9 mouse cellular contexts compared by ENCODE assay signal in the genomic region with DNA sequence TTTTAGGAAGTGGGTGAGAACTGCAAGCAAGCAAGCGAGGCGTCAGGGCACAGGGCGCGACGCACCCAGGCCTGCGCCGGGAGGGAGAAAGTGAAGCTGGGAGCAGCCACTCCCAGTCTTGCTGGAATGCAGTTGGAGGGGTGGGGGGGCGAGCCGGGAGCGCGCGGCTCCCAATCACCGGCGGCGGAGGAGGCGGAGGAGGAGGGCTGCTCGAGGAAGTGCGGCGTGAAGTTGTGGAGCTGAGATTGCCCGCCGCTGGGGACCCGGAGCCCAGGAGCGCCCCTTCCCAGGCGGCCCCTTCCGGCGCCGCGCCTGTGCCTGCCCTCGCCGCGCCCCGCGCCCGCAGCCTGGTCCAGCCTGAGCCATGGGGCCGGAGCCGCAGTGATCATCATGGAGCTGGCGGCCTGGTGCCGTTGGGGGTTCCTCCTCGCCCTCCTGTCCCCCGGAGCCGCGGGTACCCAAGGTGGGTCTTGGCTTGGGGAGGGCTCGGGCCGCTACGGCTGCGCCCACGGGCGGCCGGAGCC. TPM values are rescaled to one million over a fixed set of nuclear protein-coding genes. Genes with fewer than 3 reads are reported as not detected.
DNase-seq lines count a peak whose midpoint lies in the region; ATAC-seq and TF ChIP-seq lines count a peak whose summit lies in the region.
"Had no signal": no experiment of that assay in that cellular context is flagged by ENCODE, and none has a peak within 500 bp of the region (broad histone marks: within the 10 kb centered on the region; RNA-seq: fewer than 3 reads in every experiment).

A gene (plus strand): TSS at position 198 of the 524 bp plus-strand sequence.

- peak within 1 kb of the TSS; percentile 88 for H3K4me3 ChIP-seq in brown adipose tissue, adult 24 weeks (ENCODE audit: insufficient read depth, low read depth, low read length)
- peak within 1 kb of the TSS; percentile 96 for H3K4me3 ChIP-seq in intestine, embryonic 16.5 days (ENCODE audit: low read length)
- peak within 1 kb of the TSS; percentile 58 for H3K4me3 ChIP-seq in liver, postnatal 0 days (ENCODE audit: low read depth, low read length)

- no peaks in the 10 kb centered on the region for H3K27me3 ChIP-seq in intestine, embryonic 16.5 days (replicated peaks; ENCODE audit: control insufficient read depth, insufficient read depth, low read length)
- H3K27me3 ChIP-seq in liver, postnatal 0 days (ENCODE audit: insufficient read depth, low read length) = peaks cover 39% of the 10 kb centered on the region

- WGBS in intestine, embryonic 16.5 days = under 1% methylated on average over 46 of the region's 49 CpGs
- 1% methylated on average over 32 of the region's 49 CpGs for WGBS in liver, postnatal 0 days (ENCODE audit: insufficient replicate concordance)

- TF ChIP-seq EP300 in liver, postnatal 0 days (IDR thresholded peaks at IDR 0.05; ENCODE audit: low read depth) = no peak

- no peak for TF ChIP-seq CTCF in liver, postnatal 0 days (IDR thresholded peaks at IDR 0.05; ENCODE audit: low read depth)

- peaks cover 16% of the 10 kb centered on the region for H3K4me1 ChIP-seq in brown adipose tissue, adult 24 weeks (ENCODE audit: control insufficient read depth, insufficient read depth, insufficient read length, low read length)
- peaks cover 52% of the 10 kb centered on the region for H3K4me1 ChIP-seq in intestine, embryonic 16.5 days (ENCODE audit: control insufficient read depth, insufficient read depth, low read length)
- no peaks in the 10 kb centered on the region; the same call in none of the 2 replicates for H3K4me1 ChIP-seq in liver, postnatal 0 days (ENCODE audit: insufficient read depth)

- DNase-seq in CD4-positive, CD25-positive, alpha-beta regulatory T cell, adult 2 months (ENCODE audit: low read depth, low spot score) = peak; percentile 34
- no peak for DNase-seq in gonadal fat pad, adult 2 months (ENCODE audit: low read depth)
- peak; percentile 72 for DNase-seq in liver, postnatal 0 days
- DNase-seq in ovary, postnatal 10 days (ENCODE audit: low spot score) = peak; percentile 58

- H3K9ac ChIP-seq in intestine, embryonic 16.5 days (ENCODE audit: low read depth, low read length) = peak within 1 kb of the TSS; percentile 95
- H3K9ac ChIP-seq in liver, postnatal 0 days (replicated peaks) = peak within 1 kb of the TSS; percentile 65

- peak within 1 kb of the TSS; percentile 60 for H3K27ac ChIP-seq in brown adipose tissue, adult 24 weeks (replicated peaks; ENCODE audit: low read depth, low read length)
- peak within 1 kb of the TSS; percentile 95 for H3K27ac ChIP-seq in intestine, embryonic 16.5 days (ENCODE audit: low read length)
- peak within 1 kb of the TSS; percentile 39; the same call in 1 of the 2 replicates for H3K27ac ChIP-seq in liver, postnatal 0 days (ENCODE audit: low read depth)
- H3K27ac ChIP-seq: macrophage had no signal

- ATAC-seq in CD4-positive, CD25-positive, alpha-beta regulatory T cell, adult 4 months = no peak
- peak; percentile 85 for ATAC-seq in intestine, embryonic 16.5 days
- ATAC-seq in liver, postnatal 0 days = peak; percentile 81
- ATAC-seq in inflammation-experienced regulatory T-cells, adult 6 months = no peak

- no peaks in the 10 kb centered on the region for H3K36me3 ChIP-seq in intestine, embryonic 16.5 days (ENCODE audit: control insufficient read depth, insufficient read depth, low read length)
- no peaks in the 10 kb centered on the region for H3K36me3 ChIP-seq in liver, postnatal 0 days (replicated peaks; ENCODE audit: insufficient read depth, low read length)

- H3K9me3 ChIP-seq in intestine, embryonic 16.5 days (ENCODE audit: control insufficient read depth, low read length) = no peaks in the 10 kb centered on the region
- no peaks in the 10 kb centered on the region for H3K9me3 ChIP-seq in liver, postnatal 0 days (ENCODE audit: low read length)

- peak within 1 kb of the TSS; percentile 74 for H3K4me2 ChIP-seq in intestine, embryonic 16.5 days (ENCODE audit: low read depth, low read length)
- peak within 1 kb of the TSS; percentile 75 for H3K4me2 ChIP-seq in liver, postnatal 0 days (ENCODE audit: low read depth, low read length)

RNA-seq across cellular contexts. Expression of the gene that starts here (rescaled TPM):
- under 1 TPM; 0.07 to 0.23 TPM for polyA plus RNA-seq in CD4-positive, CD25-positive, alpha-beta regulatory T cell, adult 4 months (2017; shearing (Covaris generic))
- polyA plus RNA-seq in brown adipose tissue, adult 24 weeks (2012; ENCODE audit: insufficient read depth, insufficient read length, missing spikeins) = 0.50 and 1.9 TPM in 2 replicates
- polyA plus RNA-seq in gonadal fat pad, adult 2 months (2012; rRNA removed) = 33.8 and 35.3 TPM in 2 replicates
- 33.8 and 37.5 TPM in 2 replicates for polyA plus RNA-seq in intestine, embryonic 16.5 days (2015; fragmentation: Nextera tagmentation; extraction: Ambion mirVana)
- 1.0 and 1.2 TPM in 2 replicates for polyA plus RNA-seq in liver, postnatal 0 days (2015; fragmentation: Nextera tagmentation; extraction: Ambion mirVana)
- polyA plus RNA-seq in inflammation-experienced regulatory T-cells, adult 6 months (2017; shearing (Covaris generic)) = under 1 TPM in 2 of 3 experiments, not detected in 1; 0.13 to 0.68 TPM
- polyA plus RNA-seq: macrophage had no signal

Comparison
In these comparisons a context has a peak if more than half of its experiments do, and no peak if none do; other contexts are left out.
1. RNA of the gene that starts here (polyA plus RNA-seq): 33.8 to 35.3 TPM in gonadal fat pad, adult 2 months and 33.8 to 37.5 TPM in intestine, embryonic 16.5 days; 0.50 to 1.9 TPM in brown adipose tissue, adult 24 weeks, 1.0 to 1.2 TPM in liver, postnatal 0 days, 0.07 to 0.23 TPM in CD4-positive, CD25-positive, alpha-beta regulatory T cell, adult 4 months and 0.13 to 0.68 TPM in inflammation-experienced regulatory T-cells, adult 6 months; every median in the first group is over 10 times any median in the second.
2. ATAC-seq: peak in intestine, embryonic 16.5 days (single experiment) and liver, postnatal 0 days (single experiment); none in CD4-positive, CD25-positive, alpha-beta regulatory T cell, adult 4 months (single experiment) and inflammation-experienced regulatory T-cells, adult 6 months (single experiment).
3. H3K27ac ChIP-seq: peak in every context shown above with its lines; median percentile 95 in intestine, embryonic 16.5 days; 60 in brown adipose tissue, adult 24 weeks; 39 in liver, postnatal 0 days.
4. Peak in every context shown above with its lines, with median percentiles within 50 percentile points of each other: H3K4me3 ChIP-seq.